Mouse (Mus musculus) spleen, adult 2 months (tissue): ENCODE data around the gene Slc15a2.

Experiments
- CTCF ChIP-seq: fragments of 200-500 bp; IDR thresholded peaks from 2 replicates; pipeline ENCODE4 v1.5.1; 2011; ENCODE audit warnings: mild to moderate bottlenecking, inconsistent platforms; ENCODE audit not compliant: insufficient read depth, insufficient read length, insufficient replicate concordance; ENCODE audit errors: extremely low read depth
- POLR2A ChIP-seq: fragments of 200-500 bp; IDR thresholded peaks from 2 replicates; pipeline ENCODE4 v1.6.1; 2011; ENCODE audit warnings: low read depth, low read length, inconsistent platforms

DNA sequence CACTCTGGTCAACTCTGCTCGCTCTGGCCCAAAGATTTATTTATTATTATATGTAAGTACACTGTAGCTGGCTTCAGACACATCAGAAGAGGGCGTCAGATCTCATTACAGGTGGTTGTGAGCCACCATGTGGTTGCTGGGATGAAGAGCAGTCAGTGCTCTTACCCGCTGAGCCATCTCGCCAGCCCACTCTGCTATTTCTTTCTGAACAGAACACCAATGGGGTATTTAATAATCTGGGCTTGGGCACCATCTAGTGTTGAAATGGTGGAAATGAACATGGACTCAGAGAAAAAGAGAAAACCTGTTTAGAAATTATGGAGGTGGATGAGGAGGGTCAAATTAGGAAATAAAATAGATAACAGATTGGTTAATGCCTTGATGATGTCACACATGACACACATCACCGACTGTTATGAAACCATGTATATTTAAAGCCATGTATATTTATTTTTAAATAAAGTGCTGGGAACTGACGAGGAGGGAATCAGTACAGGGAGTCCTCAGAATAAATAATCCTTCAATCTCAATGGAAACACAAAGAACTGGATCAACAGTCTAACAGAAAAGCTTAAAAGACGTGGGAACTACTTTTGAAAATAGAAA, 32.7 kb upstream of the Slc15a2 start:
- TF ChIP-seq POLR2A (no peak), CTCF (peak; percentile 9; the same call in 1 of the 2 replicates)
